Mouse (Mus musculus): ENCODE measurements at regions not wholly inside any gene's neighbourhood (a gene's known extent, or its start where the extent isn't known, plus 50 kb on each side); places are given as distances from the start of the nearest gene placed in this dataset.

GRCm38 (mm10) chr10:98311403-98311802 is 584.8 kb upstream of the C030005K15Rik start:
- TF ChIP-seq CTCF (IDR thresholded peaks at IDR 0.05; ENCODE audit: low read depth) (no peak), EP300 (IDR thresholded peaks at IDR 0.05; ENCODE audit: low read depth) (no peak)

Data from heart, postnatal 0 days (tissue).